Mouse (Mus musculus) spleen, postnatal 36 days (tissue): Measurements from ENCODE around the gene Hsp90ab1.

ENCODE experiments used
- DNase-seq, 2 experiments: peaks; one replicate each; pipeline ENCODE4 v3.0.0; 2022; ENCODE audit warnings: low spot score in 2 of 2, mixed read lengths in 1 of 2

The Hsp90ab1 gene

DNA sequence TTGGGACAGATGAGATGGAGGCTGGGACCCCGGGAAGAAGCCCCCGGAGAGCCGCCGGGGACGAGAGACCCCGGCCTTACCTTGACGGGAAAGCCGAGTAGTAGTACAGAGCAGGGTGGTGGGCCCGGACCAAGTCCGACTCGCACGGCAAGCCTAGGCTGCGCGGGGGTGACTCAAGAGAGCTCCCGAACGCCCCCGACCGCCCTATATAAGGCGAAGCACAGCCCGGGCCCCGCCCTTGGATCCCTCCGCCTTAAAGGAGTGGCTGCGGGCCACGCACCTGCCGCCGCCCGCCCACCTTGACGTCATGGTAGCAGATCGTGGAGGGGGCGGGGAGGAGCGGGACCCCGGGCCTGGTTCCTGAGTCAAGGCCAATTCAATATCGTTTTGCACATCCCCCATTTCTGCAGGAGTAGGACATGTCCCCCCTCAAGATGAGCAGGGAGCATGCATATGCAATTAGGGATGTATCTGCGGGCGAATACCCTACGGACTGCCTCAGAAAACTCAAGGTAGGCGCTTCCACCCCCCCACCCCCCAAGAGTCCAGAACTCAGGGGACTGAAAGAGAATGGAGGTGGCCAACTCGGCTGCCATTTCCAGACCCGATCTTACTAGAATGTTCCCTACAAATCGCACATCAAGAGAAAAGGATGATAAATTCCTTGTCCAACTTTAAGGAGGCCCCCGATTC is at the start of gene Hsp90ab1:
Gene Hsp90ab1 (minus strand): TSS at position 185 of the 693 bp plus-strand sequence.
- DNase-seq = peak; percentile 98

DNA sequence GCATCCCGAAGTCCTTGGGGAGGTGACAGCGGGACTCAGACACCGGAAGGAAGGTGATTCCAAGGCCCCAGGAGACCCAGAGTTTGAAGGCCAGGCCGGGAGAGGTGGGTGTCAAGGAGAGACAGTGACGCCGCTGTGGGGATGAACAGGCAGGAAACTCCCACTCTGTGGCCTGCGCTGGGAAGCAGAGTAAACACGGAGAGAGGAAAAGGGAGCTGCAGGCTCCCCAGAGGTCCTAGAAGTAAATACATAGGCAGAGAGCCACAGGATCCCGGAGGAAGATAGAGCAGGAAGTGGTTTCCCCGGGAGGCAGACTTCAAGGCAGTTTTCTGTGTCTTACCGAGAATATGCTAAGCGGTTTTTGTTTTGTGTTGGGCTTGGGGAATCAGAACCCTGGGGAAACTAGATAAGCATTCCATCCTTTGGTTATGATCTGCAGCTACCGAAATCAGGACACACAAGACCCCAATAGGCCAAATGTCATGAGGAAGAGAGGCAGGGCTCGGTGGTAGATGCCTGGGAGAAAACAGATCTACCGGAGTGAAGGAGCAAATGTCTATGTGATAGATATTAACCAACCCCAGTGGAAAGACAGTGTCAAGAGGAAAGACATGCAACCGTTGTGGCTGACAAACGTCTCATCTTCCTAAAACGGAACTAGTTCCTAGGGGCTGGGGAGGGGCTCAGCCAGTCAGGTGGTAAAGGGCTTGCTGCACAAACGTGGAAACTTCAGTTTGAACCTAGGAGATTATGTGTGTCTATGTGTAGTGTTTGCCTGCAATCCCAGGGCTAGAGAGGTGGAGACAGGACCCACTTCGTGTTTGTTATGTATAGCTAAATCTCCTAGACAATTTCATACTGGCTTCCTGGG is 46.5 kb upstream of the Hsp90ab1 start:
- DNase-seq = no peak

DNA sequence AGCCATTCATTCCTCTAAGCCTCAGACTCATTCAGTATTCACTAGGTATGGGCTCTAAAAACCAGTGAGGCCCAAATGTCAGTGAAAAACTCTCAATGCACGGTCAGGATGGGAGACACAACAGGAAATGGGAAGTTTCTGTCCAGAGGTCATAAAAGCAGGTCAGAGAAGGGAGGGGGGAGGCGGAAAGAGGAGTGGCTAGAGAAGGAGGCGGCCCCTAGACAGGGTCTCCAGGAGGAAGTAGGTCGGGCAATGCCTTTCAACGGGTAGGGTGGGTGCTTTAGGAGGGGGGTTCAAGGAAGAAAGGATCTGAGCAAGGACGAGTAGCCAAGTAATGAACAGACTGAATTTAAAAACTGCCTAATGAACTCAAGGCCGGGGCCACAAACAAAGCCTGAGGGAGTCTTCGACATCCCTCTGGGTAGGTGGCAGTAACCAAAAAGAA is 45.9 kb upstream of the Hsp90ab1 start:
- peak; percentile 43 to 54 for DNase-seq

DNA sequence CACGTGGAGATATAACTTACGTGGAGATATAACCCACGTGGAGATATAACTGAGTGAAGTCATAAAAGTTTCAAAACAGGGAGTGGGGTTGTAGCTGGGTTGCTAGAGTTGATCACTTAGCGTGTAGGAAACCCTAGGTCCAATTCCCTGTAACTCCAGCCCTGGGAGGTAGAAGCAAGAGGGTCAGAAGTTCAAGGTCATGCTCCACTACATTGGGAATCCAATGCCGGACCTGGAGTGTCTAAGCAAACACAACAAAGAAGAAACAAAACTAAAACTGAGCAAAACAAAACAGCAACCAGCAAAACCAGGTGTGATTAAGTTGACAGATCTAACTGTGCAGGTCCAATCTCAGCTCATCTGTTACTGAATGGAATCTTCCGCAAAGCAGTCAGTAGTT is 44.6 kb upstream of the Hsp90ab1 start:
- DNase-seq = no peak

DNA sequence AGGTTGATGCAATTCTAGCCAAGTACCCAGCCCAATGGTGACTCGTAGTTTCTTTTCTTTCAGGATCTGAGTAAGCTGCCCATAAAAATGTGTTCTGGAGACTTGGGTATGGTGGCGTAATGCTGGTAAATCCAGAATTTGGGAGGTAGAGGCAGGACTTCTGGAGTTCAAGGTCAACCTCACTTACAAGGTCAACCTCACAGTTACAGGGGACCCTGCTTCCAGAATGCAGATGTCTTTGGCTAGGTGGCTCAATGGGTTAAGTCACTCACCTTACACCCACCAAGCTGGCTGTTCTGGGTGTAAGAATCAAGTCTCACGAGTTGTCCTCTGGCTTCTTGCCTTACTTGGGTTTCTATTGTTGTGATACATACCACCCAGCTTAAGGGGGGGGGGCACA is 43.6 kb upstream of the Hsp90ab1 start:
- DNase-seq = no peak

DNA sequence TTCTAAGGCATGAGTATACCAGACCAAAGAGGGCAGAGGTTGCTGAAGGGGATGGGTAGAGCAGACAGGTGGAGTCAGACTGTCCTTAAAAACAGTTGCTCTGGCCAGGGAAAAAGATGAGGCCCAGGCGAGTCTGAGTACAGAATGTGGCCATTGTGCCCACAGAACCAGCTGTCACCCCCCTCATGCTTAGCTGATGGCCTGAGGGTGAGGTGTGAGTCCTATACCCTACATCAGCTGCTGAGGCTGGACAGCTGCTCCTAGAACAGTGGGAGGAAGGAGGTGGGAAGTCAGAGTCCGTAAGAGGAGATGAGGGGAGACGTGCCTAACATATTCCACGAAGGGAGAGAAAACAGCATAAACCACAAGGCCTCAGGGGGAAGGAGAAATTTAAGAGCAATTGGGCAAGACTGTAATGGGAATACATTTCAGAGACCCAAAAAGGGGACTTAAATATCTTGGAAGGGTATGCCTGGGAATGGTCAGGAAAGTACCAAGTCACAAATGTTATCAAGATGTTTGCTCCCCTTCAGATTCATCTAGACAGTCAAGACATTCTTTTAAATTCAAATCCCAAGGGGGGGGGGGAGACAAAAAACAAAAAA is 43.1 kb upstream of the Hsp90ab1 start:
- no peak for DNase-seq

DNA sequence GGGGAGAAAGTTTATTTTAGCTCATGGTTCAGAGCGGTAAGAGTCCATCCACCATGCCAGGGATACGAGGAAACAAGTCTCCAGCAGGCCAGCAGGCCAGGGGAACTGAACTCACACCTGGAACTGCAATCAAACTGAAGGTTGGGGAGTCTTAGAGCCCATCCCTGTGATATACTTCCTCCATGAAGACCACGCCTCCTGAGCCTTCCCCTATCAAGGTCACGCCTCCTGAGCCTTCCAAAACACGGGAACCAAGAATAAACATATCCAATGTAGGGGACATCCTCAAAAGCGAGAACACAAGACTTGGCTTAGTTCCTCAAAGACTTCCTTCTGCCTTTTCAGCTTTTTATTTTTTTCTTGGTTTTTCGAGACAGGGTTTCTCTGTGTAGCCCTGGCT is 39.9 kb upstream of the Hsp90ab1 start:
- peak in 1 of 2 experiments; percentile 37 for DNase-seq

DNA sequence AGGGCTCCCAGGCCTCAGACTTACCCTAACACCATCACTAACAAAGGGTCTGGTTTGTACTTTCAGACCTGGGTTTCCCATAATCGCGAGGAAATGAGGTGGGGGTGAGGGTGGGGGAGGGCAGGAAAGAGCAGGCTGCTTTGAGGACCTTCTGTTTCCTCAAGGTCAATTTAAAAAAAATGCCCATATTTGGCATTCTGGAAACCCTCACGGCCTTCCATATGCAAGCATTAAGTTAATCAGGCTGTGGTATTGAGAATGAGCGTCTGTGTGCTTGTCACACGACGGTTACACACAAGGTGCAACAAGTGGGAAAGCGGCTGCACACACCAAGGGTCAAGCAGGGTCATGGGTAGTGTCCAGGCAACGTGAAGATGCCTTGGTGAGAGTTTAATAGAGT is 38.9 kb upstream of the Hsp90ab1 start:
- no peak for DNase-seq

DNA sequence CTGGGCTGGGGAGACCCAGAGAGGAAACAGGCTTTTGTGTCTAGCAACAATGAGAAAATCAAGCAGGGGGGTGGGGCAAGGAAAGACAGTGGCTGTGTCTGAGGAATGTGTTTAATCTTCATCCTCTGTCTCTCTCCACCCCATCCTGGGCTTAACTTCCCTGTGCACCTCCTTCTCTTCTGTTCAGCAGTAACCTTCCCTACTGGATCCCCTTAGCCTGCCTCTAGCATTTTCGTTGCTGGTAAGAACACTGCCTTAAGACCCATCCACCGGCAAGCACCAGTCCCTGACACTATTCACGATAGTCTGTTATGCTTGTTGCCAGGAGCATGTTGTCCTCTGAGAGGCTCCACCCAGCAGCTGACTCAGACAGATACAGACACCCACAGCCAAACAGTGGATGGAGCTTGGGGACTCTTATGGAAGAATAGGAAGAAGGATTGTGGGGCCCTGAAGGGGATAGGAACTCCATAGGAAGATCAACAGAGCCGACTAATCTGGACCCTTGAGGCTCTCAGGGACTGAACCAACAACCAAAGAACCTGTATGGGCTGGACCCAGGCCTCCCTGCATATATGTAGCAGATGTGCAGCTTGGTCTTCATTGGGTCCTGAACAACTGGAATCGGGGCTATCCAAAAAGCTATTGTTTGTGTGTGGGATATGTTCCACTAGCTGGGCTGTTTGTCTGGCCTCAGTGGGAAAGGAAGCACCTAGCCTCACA is 37.2 kb upstream of the Hsp90ab1 start:
- no peak for DNase-seq

DNA sequence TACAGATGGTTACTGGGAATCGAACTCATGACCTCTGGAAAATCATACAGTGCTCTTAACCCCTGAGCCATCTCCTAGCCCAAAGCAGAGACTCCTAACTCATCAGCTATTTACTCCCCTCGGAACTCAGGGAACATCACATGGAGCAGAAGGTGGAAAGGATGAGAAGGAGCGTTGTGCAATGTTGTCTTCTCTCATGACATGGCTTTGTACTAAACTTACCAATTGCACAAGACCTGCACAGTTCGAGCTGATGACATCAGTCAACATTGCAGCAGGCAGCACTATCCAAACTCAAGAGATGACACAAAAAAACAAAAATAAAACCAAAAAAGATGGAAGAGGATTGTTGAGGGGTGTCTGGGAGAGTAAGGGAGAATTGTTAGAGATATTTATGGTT is 35.3 kb upstream of the Hsp90ab1 start:
- no peak for DNase-seq

DNA sequence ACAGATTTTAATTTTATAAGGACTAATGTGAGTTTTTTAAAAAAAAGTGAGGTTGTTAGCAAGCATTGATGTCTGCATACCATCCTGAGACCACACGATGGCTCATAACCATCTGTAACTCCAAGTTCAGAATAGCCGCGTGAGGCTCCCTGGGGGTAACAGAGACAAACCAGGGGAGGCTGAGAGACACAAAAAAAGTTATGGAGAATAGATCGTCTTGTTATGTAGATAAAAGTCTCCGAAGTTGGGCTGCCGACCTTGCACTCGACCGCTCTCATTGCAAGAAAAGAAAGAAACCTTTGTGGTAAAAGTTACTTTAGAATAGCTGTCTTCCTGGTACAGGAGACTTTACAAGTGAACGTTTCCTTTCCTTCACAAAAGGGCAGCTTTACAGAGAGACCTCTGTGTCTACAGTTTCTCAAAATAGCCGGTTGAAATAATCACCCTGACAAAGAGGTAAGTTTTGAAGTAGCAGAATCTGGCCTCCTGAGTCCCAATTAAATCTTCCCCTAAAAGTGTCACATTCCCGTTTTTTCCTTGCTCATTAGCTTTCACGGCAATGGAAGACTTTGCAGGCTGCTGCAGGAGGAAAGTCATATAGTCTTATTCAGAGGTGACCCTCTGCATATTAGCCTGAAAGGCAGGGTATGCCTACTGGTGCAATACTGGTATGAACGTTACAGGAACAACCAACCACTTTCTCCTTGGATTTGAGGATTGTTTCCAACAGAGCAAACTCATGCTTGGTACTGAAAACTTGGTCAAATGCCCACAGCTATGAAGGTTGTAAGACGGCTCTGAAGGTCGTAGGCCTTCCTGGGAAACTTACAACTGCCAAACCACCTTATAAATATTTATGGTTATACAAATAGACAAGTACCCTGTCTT is 34.2 kb upstream of the Hsp90ab1 start:
- no peak for DNase-seq

DNA sequence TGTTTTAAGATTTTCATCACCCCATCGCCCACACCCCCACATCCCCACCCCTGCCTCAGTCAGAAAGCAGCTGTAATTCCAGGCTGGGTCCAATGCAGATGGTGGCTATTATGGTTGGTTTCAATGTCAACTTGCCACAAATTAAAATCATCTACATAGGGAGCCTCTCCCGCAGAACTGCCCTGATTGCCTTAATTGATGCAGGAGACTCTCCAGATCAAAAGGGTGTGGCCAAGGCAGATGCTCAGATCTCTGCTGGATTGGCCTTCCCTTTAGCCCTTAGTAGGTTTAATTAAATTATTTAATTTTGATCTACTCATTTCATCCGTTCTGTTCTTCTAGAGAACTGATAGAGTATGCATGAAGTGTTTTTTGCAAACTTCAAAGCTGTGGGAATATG is 29.9 kb upstream of the Hsp90ab1 start:
- no peak for DNase-seq

DNA sequence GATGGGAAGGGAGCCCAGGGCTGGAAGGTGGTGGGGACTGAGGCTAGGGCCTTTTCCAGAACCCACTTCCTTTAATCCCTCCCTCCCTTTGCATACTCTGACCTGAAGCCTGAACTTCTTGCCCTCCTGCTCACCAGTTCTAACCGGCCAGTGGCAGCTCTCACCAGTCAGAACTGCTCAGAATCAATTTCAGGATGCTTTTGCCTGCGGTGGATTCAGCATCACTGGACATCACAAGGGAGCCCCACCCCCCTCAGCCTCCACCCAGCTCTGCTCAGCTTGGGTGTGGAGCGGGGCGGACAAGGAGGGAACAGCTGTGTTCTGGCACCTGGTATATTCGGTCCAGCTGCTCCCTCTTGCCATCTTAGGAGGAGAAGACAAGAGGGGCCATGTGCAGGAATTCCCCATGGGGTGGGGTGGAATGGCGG is 28.8 kb upstream of the Hsp90ab1 start, which contains the start of gene Mymx:
Gene Mymx (minus strand): TSS at position 226 of the 428 bp plus-strand sequence.
- DNase-seq = no peak

DNA sequence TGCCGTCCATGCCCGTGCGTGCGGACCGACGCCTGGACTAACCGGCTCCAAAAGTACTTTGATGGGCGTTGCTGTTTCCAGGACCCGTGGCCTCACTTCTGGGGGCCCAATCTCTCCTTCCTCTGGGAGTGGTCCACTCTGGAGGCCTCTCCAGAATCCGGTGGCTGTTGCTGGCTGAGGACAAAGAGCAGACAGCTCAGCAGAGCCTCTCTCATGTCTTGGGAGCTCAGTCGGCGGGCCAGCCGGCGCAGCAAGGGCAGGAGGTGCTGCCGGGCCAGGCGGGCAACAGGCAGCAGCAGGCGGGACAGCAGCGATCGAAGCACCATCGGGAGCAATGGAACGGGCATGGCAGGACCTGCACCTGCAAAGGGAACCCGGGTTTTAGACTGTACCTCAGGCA is 28.3 kb upstream of the Hsp90ab1 start:
- no peak for DNase-seq

DNA sequence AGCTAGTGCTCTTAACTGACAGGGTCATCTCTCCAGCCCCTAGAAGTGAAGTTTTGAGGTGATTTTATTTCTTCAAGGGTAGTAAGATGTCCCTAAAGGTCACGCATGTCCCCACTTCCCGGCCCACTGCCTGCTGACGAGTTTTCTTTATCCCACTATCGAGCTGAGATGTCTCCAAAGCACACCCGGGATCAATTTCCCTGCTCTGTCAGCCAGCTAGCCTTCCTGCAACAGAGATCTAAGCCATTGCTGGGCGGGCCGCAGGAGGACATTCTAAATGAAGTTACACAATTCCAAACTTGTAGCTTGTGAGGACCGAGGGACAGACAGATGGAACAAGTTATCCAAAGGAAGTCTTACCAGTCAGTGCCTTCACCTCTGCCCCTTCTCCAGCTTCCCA is 27.2 kb upstream of the Hsp90ab1 start:
- DNase-seq = no peak

DNA sequence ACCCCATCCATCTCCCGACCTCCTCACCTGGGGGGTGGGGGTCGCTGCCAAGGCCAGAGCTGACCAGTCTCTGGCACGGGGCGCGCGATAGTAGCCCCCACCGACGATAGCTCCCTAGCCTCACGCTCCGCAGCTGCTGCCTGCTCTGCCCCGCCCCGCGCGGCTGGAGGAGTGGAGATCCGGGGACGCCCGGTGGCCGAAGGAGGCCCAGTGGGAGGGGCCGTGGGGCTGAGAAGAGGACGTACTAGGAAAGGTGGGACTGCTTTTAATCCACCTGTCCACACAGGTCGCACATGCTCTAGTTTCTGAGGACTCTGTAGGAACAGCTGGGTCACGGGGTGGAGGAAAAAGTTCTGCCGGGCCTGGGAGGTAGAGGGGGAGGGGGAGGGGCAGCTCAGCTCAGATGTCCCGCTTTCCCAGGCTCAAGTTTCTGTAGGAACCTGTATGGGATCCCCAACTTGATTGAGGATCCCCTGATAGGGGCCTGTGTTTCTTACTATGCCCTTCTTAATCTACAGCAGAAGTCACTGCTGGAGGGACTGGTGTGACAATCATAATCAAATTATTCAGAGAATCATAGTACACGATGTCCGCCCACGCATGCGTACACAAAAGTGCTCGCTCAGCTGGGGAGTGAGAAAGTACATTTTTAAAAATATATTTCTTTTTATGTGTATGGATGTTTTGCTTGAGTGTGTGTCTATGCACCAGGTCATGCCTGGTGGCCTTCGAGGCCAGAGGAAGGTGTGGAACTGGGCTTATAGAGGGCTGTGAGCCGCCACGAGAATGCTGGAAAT is 26.6 kb upstream of the Hsp90ab1 start, which contains the start of gene Slc29a1:
Gene Slc29a1 (minus strand): TSS at position 161 of the 797 bp plus-strand sequence.
- peak in 1 of 2 experiments; percentile 38 for DNase-seq

DNA sequence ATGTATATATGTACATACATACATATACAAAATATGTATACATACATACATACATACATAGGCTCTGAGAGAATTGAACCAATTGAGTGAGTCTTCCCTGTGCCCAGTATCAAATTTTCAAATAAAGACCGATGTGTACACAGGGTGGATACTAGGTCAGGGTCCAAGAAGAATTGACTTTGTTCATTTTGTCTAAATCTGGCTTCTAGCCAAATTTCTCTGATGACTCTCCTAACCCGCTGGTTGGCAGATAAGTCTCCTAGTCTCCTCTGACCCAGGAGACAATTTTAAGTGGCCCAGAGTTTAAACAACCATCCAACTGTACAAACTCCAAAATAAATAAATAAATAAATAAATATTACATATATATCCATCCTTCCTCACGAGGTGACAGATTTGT is 25.8 kb upstream of the Hsp90ab1 start:
- DNase-seq = no peak

DNA sequence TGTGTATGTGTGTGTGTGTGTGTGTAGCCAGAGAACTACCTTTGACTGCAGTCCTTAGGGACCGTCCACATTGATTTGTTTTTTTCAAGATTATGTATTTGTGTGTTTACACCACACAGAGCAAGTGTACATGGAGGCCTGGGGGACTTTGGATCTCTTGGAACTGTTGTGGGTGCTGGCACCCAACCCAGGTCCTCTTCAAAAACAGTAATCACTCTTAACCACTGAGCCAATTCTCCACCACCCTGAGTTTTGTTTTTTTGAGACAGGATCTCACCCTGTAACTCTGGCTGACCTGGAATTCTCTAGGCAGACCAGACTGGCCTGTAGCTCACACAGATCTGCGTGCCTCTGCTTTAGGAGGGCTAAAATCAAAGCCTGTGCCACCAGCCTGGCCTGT is 25.3 kb upstream of the Hsp90ab1 start:
- DNase-seq = no peak

DNA sequence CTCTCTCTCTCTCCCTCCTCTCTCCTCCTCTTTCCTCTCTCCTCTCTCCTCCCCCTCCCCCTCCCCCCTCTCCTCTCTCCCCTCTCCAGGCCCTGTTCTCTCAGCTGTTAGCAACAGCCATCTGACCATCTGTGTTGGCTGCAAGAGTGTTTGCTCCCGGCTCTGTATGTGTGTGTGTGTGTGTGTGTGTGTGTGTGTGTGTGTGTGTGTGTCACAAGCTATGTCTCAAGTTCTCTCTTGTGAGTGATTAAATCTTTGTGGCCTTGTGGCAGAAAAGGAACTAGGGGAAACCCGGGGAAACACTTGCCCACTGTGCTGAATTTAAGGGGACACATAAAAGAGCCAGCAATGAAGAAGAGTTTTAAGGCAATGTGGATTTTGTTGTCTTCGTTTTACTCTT is 24.7 kb upstream of the Hsp90ab1 start:
- no peak for DNase-seq
